Mouse (Mus musculus) embryonic fibroblast, embryonic 13.5 days (primary cell): ENCODE measurements around the gene Polr1c. TPM values are rescaled to one million over a fixed set of nuclear protein-coding genes. Genes with fewer than 3 reads are reported as not detected.

ENCODE experiments used
- H3K27ac ChIP-seq: 2 replicates; pipeline ENCODE4 v1.5.1; 2012; ENCODE audit warnings: low read length, control low read depth, inconsistent platforms; ENCODE audit not compliant: insufficient read depth
- H3K4me1 ChIP-seq: 2 replicates; pipeline ENCODE4 v1.6.1; 2011; ENCODE audit warnings: low read length; ENCODE audit not compliant: control insufficient read depth, insufficient read depth
- H3K4me3 ChIP-seq: 2 replicates; pipeline ENCODE4 v1.5.1; 2011; ENCODE audit warnings: mild to moderate bottlenecking, control low read depth, low read length; ENCODE audit not compliant: insufficient read depth
- CTCF ChIP-seq: IDR thresholded peaks from 2 replicates; pipeline ENCODE4 v1.5.1; 2011; ENCODE audit warnings: mild to moderate bottlenecking, control low read depth, low read length, moderate library complexity, borderline replicate concordance; ENCODE audit not compliant: insufficient read depth
- POLR2A ChIP-seq: IDR thresholded peaks from 2 replicates; pipeline ENCODE4 v1.6.1; 2011; ENCODE audit warnings: low read depth, mild to moderate bottlenecking, control low read depth, low read length, moderate library complexity
- polyA plus RNA-seq: library from polyadenylated mRNA; stranded (reverse); fragments of >200 nt; gene quantifications from 2 replicates; pipeline ENCODE4 v1.2.4, GENCODE M21; 2011; ENCODE audit warnings: low read depth; ENCODE audit not compliant: missing spikeins, insufficient read length

The Polr1c gene
- polyA plus RNA-seq, 1 experiment = 63.6 TPM

DNA sequence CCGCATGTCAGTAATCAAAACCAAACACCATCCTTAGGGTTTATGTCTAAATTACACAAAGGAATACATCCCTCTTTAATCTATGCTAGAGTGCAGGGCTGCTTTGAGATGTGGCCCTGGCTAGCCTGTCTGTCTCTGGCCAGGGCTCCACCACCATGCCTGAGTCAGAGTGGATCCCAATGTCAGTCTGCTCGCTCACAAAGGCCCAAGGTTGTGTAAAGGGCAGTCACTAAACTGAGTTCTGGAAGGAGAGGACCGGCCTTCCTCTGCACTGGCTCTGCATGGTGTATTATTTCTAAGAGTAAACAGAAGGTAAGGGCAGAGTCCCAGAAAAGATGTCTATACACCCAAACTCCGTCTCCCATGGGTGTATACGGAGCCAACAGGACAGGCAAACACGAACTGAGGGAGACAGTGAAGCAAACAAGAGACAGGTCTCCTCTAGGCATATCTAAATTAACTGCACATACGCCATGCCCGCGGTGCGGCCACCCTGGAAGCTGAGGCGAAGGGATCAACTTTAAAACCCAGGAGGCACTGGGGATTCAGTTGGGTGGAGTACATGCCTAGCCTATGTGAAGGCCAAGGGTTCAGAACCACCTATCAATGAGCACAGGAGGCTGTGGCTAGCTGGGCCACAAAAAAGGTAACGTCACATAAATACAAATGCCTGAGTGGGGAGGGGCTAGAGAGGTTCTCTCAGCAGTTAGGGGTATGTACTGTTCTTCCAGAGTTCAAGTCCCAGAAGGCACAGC, 30.3 kb upstream of the Polr1c start:
- peaks cover 31% of the 10 kb centered on the region for H3K4me1 ChIP-seq
- H3K4me3 ChIP-seq = no peak overlapping the region
- H3K27ac ChIP-seq = peak overlapping the region; percentile 89
- TF ChIP-seq CTCF (no peak), POLR2A (no peak)

DNA sequence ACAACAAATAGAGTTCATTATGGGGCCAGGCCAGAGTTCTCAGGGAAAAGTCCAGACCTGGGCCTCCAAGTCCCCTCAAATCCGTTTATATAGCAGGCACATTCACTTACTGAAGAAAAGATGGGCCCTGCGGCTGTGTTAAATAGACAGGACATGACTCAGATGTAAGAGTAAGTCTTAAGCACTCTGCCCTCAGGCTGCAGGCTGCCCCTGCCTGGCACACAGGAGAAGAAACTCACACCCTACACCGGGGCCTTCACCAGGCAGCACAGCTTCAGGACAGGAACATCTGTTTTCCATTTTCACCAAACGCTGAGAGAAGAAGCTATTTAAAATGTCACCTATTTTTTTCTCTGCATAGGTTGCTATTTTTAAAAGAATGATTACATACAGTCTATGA, 29.7 kb upstream of the Polr1c start:
- Histone ChIP-seq H3K4me3 (no peak overlapping the region), H3K27ac (peak overlapping the region; percentile 98), H3K4me1 (peaks cover 36% of the 10 kb centered on the region)
- TF ChIP-seq CTCF = no peak
- no peak; the same call in 1 of the 2 replicates for TF ChIP-seq POLR2A

GRCm38 (mm10) chr17:46275506-46275905, 27.7 kb upstream of the Polr1c start:
- no peak for TF ChIP-seq POLR2A
- no peak for TF ChIP-seq CTCF
- peak overlapping the region; percentile 98 for H3K27ac ChIP-seq
- H3K4me3 ChIP-seq = no peak overlapping the region
- peaks cover 47% of the 10 kb centered on the region for H3K4me1 ChIP-seq

GRCm38 (mm10) chr17:46275034-46275433, 27.2 kb upstream of the Polr1c start:
- Histone ChIP-seq H3K4me1 (peaks cover 52% of the 10 kb centered on the region), H3K4me3 (no peak overlapping the region), H3K27ac (peak overlapping the region; percentile 98)
- no peak for TF ChIP-seq CTCF
- TF ChIP-seq POLR2A = no peak

DNA sequence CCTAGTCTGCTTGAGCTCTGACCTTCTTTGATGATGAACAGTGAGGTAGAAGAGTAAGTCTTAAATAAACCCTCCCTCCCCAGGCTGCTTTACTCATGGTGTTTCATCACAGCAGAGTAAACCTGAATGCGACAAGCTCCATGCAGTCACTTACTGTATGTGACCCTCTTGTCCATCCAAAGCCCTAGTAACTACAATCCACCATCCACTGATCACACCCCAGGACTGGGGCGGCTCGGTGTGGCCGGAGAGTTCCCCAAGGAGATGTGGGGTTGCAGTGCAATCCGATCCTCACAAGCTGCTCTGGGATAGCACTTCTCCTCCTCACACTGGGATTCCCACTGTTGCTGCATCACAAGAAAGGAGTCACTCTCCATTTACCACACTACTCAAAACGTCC, 26.6 kb upstream of the Polr1c start:
- Histone ChIP-seq H3K4me1 (peaks cover 57% of the 10 kb centered on the region), H3K27ac (peak overlapping the region; percentile 98), H3K4me3 (no peak overlapping the region)
- TF ChIP-seq CTCF (no peak), POLR2A (no peak)

DNA sequence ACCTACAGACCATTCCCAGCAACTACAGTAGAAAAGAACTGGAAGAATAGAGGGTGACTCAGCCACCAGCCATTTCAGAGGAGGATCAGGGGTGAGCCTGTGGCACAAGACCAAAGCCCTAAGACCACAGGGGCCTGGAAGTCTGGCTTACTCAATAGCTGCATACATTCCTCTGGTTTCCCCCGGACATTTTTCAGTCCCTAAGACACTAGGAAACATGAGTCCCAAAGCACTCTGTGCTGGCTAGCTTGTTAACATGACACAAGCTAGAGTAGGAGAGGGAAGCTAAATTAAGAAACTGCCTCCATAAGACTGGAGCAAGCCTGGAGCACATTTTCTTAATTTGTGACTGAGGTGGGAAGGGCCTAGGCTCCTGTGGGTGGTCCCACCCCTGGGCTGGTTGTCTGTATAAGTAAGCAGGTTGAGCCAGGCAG, 26.0 kb upstream of the Polr1c start:
- H3K4me3 ChIP-seq = no peak overlapping the region
- peaks cover 60% of the 10 kb centered on the region for H3K4me1 ChIP-seq
- TF ChIP-seq CTCF (no peak), POLR2A (no peak)
- peak overlapping the region; percentile 98 for H3K27ac ChIP-seq

- H3K27ac ChIP-seq = peak overlapping the region; percentile 93
- no peak overlapping the region for H3K4me3 ChIP-seq
- TF ChIP-seq CTCF (no peak), POLR2A (no peak)
- H3K4me1 ChIP-seq = peaks cover 55% of the 10 kb centered on the region
These were observed 24.8 kb upstream of the Polr1c start for GRCm38 (mm10) chr17:46272675-46273074.

DNA sequence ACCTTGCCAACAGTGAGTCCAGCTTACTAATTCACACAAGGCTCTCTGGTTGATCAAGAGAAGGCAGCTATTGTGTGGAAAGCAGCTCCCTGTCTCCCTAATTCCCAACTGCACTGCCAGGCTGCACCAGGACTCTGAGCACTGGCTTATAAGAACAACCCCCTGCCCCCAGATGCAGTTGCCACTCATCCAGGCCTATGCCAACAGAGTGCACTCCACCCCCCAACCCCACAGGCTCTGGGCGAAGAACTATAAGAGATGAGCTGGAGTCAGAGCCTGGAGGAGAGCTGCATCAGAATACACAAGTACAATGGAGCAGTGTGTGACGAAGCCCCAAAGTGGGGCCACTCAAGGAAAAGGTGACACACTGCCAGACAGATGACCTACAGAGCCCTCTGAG, 24.2 kb upstream of the Polr1c start:
- Histone ChIP-seq H3K4me3 (no peak overlapping the region), H3K27ac (no peak overlapping the region; the same call in 1 of the 2 replicates), H3K4me1 (peaks cover 56% of the 10 kb centered on the region)
- TF ChIP-seq POLR2A (no peak), CTCF (no peak)

GRCm38 (mm10) chr17:46269771-46270534, 22.1 kb upstream of the Polr1c start:
- Histone ChIP-seq H3K4me3 (no peak overlapping the region), H3K27ac (peak overlapping the region; percentile 24; the same call in 1 of the 2 replicates), H3K4me1 (peaks cover 53% of the 10 kb centered on the region)
- no peak for TF ChIP-seq POLR2A
- no peak for TF ChIP-seq CTCF
